Mouse (Mus musculus) v-Abl transformed pro-B cells (cell line): ENCODE results near the gene Sec62.

Source experiments
- in situ Hi-C, 2 experiments: fragments of 400-800 bp; cut with MboI; formaldehyde crosslinking; loops; one replicate each; pipeline ENCODE4 v1.15.1; 2025; ENCODE audit not compliant: unreplicated experiment in 2 of 2

Gene Sec62

DNA sequence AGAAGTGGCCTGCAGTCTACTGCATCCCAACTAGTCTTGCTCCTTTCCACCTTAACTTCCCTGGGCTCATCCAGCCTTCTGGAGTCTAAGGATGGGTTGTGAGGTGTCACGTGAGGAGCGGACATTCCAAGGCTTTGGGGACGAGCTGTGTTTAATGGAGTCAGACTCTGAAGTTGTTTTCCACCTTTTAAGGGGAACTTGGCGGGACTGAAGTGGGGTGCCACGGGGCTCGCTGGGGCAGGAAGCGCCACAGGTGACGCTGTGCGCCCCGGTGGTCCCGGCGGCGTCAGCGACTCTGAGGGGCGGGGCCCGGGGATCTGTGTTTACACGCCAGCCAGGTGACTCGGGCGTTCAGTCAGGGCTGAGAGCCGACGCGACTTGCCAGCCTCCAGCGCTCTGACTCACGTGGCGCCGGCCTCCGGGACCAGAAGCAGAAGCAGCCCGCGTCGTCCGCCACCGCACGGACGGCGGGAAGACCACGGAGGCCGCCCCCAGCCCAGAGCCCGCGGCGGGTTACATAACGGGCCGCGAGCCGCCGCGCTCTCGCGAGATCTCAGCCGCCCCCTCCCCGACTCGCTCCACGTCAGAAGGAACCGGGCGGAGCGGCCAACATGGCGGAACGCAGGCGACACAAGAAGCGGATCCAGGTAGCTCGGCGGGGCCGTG lies at the start of gene Sec62:
Sec62 (plus strand) TSS at position 139 of the 666 bp plus-strand sequence.
- in situ Hi-C loops, result loop anchor here (5.0 to 10.0 kb wide), 3 partner anchors 182 to 196 kb away; partner anchors contain the start of genes Actrt3 (in 1 of the 2) and Mynn (in 1 of the 2)

DNA sequence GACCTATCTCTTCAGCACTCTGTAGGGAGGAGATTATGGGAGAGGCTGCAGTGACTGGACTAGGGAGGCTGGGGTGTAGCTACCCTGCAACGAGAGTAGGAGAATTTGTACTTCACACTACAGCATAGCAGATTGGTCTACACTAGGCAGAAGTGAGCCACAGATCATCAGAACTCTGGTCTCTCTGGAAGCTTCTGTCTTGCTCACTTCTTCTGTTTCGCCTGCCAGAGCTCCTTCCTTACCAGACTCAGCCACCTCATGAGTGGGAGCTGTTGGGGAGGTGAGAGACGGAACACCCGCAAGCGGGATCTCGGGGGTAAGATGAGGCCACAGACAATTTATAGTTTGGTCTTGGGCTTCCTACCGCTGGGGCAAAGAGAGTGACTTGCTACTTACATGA lies 49.8 kb upstream of the Sec62 start:
- in situ Hi-C loops, result no loop called here

DNA sequence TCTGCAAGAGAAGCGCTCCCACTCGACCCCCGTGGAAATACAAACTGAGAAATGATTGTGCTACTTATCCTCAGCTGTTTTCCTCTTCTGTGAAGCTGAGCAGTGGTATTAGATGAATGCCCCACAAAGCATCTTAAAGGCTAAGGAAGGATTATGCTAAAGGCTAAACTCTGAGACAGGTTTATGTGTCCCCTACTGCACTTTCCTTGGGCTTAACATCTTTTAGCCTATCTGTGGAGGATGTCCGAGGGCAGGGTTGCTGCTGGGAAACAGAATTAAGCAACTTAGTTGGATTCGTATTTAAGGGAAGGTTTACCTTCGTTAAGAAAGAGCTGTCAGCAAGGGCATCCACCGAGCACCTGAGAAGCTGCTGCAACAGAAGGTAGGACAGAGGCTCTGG lies 46.7 kb upstream of the Sec62 start, which contains the start of gene Samd7:
Samd7 (plus strand) TSS at position 288 of the 400 bp plus-strand sequence.
- in situ Hi-C loops, result no loop called here

DNA sequence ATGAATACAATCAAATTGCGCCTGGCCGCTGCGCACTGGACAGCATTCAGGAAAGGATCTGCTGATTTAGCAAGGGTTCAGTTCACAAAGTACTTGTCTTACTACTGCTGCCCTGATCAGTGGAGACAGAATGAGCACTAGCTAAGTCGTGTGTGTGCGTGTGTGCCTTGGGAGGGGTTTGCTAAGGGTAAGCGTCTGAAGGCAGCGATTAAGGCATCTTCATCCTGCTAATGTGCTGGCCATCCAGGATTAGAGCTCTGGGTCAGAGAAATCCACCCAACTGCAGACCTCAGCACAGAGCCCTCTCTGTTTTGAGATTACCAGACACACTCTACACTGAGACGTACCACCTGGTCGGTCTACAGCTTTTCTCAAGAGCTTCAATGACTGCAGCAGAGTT lies 44.4 kb upstream of the Sec62 start:
- in situ Hi-C loops, result no loop called here

DNA sequence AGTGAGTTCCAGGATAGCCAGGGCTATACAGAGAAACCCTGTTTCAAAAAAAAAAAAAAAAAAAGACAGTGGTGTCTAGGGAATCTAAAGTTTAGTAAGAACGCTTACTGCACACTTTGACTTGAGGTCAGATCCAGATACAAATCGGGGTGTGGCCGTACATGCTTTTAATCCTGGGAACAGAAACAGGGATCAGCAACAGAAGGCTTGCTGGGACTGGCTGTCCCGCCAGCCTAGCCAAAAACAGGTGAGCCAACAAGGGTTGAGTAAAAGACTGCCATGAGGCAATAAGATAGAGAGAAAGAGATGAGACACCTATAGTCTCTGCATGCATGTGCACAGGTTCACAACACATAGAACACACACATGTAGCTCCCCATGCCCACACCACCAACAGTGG lies 38.0 kb upstream of the Sec62 start:
- in situ Hi-C loops, result no loop called here

DNA sequence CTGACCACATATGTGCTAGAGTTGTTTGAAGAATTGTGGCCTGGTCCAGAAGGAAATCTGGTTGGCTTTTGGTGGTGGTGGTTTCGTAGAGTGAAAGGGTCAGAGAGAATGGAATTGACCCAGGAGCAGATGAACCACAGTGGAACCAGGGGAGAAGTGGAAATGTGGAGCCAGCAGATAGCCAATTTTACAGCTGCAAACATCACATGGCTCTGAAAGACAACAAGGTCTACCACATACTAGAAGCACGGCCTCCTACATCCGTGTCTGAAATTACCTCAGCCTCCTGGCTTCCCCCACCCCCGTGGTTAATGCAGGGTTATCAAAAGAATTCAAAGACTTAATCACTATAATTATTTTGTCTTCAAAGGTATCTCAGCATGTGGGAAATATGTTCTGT lies 27.8 kb upstream of the Sec62 start:
- in situ Hi-C loops, result no loop called here

DNA sequence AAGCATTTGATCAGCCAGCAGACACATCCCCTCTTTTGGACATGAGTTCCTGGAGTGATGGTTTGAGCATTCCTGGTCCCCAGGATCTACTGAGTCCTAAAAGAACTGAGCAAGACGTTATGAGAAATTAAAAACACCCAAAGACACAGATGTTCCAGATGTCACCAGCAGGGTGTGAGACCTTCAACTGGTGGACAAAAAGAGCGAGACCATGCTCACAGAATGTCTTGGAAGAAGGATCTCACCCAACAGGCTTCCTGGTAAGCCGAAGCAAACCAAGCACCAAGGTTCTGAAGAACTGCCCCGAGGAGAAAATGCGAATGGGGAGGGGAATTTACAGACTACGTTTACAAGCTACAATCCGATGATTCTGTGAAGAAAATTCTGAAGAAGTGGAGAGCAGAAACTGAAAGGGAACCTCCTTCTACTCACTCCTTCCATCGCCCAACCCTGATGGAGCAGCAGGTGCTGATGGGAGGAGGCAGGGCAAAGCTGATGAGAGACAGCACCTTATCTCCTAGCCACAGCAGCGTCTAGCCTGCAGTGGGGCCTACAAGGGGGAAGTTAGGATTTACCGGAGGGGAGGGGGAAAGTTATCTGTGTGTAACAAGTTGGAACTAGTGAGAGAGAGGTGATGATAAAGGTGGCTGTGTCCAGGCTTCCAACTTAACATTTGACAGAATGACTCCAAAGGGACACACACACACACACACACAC lies 27.2 kb upstream of the Sec62 start:
- in situ Hi-C loops, result no loop called here

DNA sequence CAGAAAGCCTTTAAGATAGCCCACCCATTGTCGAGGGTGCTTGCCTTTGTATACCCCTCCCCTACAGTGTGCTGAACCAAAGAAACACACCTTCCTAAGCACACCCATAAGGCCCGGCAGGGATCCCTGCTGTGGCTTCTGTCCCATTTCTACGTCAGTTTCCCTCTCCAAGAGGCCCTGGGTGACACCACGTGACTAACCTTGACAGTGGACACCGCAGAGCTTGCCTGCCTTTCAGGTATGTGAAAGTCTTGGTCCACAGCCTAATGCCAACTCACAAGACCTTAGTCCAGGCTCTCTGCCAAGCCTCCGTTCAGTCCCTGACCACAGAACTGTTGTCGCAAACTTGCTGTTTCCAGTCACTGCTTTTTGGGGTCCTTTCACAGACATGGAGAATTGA lies 26.5 kb upstream of the Sec62 start:
- in situ Hi-C loops, result no loop called here

DNA sequence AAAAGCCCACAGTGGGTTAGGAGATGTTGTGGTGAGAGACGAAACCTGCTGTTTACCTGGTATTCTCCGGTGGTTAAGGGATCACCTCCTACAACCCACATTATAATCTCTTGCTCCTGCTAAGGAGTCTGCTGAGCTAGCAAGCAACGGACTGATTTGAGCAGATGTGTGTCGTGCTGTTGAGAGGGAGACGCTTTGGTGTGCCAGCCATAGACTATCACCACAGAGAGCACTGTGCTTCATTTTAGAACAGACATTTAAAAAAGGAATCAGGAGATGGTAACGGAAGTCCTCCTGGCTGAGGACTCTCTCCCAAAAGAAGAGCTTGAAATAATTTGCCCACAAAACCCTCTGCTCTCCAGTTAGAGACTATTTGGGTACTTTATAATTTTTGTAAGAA lies 25.4 kb upstream of the Sec62 start:
- in situ Hi-C loops, result no loop called here

DNA sequence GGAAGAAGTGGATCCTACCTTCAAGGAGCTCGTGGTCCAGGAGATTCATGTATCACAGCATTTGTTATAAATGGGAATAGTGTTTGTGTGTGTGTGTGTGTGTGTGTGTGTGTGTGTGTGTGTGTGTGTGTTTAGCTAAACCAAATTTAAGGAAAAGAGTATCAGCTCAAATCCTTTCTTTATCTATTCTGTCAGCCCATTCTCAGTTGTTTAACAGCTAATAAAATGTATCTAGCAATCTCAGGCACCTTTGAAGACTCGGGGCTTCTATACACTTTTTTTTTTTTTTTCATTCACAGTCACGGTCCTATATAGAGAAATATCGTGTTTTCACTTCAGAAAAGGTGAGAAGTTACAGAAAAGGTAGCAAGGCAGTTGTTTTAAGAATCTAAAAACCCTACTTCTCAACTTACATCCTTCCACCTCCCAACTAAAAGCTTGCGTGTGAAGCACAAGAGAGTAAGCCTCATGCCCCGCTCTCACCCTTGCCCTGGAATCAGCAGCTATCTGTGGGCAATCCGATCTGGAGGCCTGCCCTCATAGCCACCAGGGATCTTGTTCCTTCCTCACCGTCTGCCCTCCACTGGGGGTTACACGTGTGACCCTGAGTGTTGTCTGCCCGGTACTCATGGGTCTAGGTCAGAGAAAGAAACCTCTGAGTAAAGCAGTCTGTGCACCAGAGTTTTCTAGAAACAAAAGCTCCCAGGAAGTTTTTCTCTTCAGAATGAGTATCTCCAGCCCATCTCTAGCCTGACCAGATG lies 22.7 kb upstream of the Sec62 start:
- in situ Hi-C loops, result no loop called here

DNA sequence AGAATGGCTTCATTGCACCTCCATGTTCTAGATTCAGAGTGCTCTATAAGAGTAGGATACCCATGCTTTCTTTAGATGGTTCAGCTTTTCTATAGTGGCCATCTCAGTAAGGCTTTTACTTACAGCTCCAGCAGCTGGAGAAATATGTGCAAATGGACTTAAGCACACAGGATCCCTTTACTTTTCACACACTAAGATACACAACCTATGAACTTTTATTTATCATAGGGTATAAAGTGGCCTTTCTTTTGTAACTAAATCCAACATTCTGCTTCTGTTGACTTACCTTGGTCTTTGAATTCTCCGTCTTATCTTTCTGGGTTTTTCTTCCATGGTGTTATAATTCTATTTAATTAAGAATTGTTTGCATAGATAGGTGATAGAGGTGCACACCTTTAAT lies 21.1 kb upstream of the Sec62 start:
- in situ Hi-C loops, result no loop called here

DNA sequence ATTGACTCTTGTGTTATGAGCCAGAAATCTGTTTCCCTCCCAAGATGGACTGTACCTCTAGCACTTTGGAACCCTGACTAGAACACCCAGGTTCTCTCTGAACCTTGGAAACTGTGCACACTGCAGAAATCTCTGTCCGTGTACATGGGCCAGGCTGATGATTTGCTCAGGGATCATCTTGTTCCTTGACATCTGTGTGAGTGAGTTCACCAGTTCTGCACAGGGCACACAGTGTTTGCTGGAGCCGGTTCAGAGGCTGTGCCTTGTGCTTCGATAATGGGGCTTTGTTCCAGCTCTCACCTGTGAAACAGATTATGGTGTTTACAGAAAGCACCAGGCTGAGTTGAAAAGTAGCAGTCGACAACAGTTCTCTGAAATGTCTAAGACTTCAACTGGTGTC lies 20.0 kb upstream of the Sec62 start:
- in situ Hi-C loops, result no loop called here

DNA sequence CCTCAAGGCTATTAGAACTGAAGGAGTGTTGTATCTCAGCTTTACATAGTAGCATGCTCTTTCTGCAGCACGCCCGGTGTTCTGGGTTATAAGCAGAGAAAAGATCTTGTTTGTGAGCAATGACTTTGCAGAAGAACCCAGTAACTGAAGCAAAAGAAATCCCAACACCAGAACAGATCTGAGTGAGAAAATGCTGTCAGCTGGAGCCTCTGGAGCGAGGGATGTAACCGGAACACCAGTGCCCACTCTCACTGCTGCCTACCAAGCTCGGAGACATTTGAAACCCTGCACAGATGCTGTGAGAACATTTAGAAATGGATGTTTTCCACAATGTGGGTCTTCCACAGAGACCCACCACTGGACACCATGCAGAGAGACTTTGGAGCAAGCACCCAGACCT lies 18.0 kb upstream of the Sec62 start:
- in situ Hi-C loops, result no loop called here

DNA sequence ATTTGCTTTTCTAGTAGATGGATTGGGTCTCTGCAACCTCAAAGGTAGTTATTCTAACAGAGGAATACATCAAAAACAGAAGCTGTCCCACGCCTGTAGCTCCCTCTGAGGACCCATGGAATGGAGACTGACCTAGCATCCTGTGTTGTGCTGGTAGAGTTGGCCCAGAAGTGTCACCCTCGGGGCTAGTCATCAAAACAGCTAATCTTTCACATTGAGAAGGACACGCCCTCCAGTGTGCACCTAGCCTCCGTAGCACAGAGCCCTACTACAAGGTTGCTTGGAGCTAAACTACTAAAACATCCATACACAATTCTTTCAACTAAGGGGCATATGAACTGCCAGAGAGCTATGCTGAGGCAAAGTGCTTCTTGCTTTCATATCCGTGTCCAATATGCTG lies 14.7 kb upstream of the Sec62 start:
- in situ Hi-C loops, result no loop called here

DNA sequence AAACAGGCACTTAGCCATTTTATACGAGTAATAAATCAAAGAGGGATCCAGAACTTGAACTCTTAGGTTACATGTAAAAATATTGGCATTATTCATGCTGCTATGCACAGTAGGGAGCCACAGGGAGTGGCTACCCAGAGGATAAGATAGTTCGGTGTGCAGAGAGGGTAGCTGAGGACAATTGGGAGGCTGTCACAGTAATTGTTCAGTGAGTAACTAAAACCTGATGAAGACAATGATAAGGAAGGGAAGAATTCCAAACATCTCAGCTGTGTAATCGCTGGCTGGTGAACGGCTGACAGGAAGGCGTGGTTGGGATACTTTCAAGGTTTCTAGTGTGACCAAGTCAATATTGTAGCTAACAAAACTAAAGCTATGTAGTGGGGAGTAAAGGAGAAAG lies 4.1 kb upstream of the Sec62 start:
- in situ Hi-C loops, result no loop called here

DNA sequence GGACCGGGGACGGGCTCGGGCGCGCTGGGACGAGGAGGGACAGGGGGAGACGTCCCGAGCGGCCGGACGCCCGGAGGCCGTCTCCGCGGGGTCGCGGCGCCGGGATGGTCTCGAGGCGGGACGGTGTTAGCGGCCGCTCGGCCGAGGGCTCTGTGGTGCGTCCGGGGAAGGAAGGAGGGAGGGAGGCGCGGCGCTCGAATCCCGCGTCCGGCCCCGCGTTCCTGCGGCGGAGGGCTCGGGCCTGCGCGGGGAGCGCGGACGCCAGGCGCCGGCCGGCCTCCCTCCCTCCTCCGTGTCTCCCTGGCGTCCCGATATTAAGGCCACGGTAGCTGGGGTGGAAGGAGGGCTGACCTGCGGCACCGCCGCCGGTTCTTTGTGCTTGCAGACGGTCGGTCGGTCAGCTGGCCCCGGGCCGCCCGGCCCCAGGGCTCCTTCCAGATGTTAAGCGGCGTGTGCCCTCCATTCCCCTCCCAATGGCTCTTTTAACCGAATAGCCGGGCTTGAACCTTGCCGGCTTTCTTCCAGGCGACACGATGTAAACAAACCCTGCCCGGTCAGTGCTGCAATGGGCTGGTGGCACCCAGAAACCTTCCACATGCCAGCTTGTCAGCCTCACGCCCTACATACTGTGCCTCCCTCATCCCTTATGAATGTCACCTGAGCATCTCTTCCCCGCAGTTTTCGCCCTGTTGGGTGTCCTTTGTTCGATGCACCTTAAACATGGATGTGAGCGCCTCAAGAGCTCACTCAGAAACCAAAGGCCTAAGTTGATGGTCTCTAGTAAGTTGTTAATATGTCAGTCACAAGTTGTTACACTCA lies 937 bp downstream of the Sec62 start:
- in situ Hi-C loops, result loop anchor here (5.0 to 10.0 kb wide), 3 partner anchors 181 to 196 kb away; partner anchors contain the start of genes Actrt3 (in 1 of the 2) and Mynn (in 1 of the 2)

DNA sequence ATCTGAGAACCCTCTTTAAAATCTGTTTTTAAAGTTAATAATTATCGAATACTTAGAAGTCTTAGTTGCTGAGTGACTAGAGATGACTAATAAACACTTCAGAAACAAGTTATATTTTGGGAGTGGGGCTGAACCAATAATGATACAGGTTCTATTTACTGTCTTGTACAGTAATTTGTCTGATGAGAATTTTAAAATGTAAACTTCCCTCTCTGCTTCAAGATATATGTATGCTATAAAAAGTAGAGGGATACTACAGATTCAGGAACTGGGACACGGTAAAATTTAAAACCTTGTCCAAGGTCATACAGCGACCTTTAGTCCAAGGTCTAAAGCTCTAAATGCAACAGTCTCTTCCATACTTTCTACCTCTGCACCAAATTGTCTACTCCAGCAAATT lies 9.5 kb downstream of the Sec62 start:
- in situ Hi-C loops, result loop anchor here in 1 of 2 experiments (10.0 to 25.0 kb wide), 3 partner anchors 163 to 1910 kb away; partner anchors contain the start of genes Actl6a and Phc3

DNA sequence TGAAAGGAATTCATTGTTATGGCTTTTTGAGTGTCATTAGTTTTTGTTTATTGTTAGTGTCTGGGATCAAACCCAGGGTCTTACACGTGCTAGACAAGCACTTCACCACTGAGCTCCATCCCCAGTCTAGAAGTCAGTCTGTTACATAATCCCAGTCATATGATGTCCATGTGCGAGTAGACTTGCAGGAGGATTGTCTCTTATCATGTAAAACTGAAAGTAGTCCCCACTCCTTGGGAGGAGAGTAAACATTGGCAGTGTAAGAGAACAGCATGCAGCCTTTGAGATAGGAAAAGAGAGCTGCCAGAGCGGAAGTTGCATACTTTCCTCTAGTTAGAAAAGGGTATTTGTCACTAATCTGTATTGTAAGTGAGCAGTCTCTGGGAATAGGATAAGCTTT lies 20.2 kb downstream of the Sec62 start:
- in situ Hi-C loops, result loop anchor here in 1 of 2 experiments (10.0 to 25.0 kb wide), 3 partner anchors 122 to 1899 kb away; partner anchors contain the start of gene Actl6a

DNA sequence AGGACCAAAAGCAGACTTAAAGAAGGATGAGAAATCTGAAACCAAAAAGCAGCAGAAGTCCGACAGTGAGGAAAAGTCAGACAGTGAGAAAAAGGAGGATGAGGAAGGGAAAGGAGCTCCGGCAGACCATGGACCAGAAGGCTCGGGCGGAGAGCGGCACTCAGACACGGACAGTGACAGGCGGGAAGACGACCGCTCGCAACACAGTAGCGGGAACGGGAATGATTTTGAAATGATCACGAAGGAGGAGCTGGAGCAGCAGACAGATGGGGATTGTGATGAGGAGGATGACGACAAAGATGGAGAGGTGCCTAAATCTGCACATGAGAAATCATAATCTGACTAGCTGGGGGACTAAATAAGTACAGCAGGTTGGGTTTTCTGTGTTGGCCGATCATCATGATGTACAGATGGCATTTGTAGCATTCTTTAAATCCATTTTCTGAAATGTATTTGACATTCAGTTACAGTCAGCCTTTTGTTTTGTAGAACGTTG lies 26.0 kb downstream of the Sec62 start:
- in situ Hi-C loops, result loop anchor here in 1 of 2 experiments (10.0 to 25.0 kb wide), 3 partner anchors 116 to 1894 kb away; partner anchors contain the start of gene Actl6a

DNA sequence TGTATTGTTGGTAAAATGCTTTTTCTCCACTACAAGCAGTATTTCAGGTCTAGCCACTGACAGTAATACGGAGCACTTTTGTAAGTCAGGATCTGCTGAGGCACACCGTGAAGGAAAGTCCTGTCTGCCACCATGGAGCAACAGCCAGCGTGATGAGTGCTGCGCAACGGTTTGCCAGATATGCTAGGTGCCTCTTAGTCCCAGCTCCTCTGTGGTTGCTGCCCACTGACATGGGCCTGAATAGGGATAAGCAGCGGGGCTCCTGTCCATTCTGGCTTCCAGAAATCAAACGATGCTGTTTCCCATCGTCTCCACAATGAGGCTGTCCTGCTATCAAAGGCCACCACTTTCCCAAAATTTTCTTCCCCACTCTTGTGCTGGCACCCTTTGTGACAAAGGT lies 29.5 kb downstream of the Sec62 start:
- in situ Hi-C loops, result loop anchor here in 1 of 2 experiments (25.0 kb wide), 2 partner anchors 1640 to 1890 kb away; partner anchors contain the start of gene Actl6a
